Mouse (Mus musculus): Measurements from ENCODE around the gene Slc12a8. TPM values are rescaled to one million over a fixed set of nuclear protein-coding genes. Genes with fewer than 3 reads are reported as not detected.

Gene Slc12a8
- total RNA-seq, 2 experiments from 2014 or later, result not detected

DNA sequence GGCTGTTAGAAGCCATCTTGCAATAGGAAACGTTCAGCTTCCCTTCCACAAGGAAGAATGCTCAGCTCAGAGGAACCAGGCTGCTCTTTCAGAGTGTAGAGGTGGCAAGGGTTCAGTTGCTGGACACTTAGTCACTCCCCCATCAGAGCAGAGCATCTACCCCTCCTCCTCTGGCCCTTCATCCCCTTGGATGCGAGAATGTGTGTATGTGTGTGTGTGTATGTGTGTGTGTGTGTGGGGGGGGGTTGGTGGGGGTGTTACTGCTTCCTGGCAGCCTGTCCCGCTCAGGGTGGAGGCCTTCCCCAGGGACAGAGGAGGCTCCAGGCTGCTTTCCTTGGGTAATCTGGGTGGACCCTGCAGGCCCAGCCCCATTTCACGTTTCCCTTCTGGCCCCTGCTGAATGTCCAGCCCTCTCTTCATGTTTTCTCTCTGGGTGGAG is 64.6 kb downstream of the Slc12a8 start:
- no peak for ATAC-seq (replicated peaks; ENCODE audit: poor library complexity)

DNA sequence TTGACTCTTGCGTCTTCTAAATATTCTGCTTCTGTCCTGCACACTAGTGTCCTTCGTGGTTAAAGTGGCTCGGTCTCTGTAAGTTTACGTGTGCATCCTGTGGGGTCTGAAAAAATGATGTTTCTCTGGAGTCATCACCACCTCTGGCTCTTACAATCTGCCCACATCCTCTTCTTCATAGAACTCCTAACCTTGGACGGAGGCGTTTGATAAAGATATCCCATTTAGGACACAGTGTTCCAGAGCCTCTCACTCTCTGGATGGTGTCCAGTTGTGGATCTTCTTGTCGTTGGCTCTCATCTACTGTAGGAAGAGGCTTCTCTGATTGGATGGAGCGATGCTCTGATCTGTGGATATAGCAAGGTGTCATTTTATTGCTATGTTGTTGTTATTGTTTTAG is 65.4 kb downstream of the Slc12a8 start:
- no peak for ATAC-seq (replicated peaks; ENCODE audit: poor library complexity)

- no peak for ATAC-seq (replicated peaks; ENCODE audit: poor library complexity)
These were observed 66.2 kb downstream of the Slc12a8 start for GRCm38 (mm10) chr16:33583333-33583732.

DNA sequence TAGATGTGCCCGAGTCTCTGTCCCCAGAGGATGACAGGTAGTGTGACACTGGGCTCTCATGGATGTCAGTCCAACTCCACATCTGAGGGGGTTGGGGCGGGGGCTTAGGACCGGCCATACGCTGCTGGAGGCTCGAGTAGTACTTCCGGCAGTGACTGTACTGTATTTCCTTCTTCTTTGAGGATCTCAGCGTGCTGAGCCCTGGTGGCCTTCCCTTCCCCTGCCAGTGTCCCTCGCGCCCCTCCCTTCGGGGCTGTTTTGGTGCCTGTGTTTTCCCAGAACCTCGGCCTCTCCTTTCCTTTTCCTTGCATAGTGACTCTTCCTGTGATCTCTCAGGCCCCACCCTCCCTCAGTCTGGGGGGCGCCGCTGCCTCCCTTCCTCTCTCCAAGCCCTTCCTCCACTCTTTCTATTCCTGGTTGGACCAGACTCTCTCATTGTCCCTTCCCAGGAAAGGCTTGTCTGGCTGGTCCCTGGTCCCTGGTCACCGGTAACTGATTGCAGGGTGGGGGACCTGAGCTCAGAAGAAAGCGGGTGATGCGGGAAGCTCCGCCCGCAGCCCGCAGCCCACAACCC is 66.8 kb downstream of the Slc12a8 start:
- ATAC-seq (replicated peaks; ENCODE audit: poor library complexity), result peak; percentile 50

- ATAC-seq (replicated peaks; ENCODE audit: poor library complexity), result no peak; the same call in 1 of the 2 replicates
These were observed 67.4 kb downstream of the Slc12a8 start for GRCm38 (mm10) chr16:33584455-33585082.

DNA sequence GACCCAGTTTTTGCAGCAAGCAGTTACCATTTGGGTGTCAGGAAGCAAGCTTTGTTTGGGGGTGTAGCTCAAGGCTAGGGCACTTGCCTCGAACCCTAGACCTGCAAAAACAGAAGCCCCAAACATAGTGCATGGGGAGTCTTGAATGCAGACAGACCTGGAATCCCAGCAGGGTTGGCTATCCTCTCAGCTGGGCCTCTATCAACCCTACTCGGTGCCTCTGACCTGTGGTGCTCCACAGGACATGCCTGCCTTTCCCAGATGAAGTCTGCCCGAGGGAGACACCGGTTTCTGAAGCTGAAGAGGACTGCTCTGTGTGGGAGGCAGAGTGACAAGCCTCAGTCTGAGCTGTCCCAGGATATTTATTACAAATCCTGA is 67.9 kb downstream of the Slc12a8 start:
- ATAC-seq (replicated peaks; ENCODE audit: poor library complexity), result no peak

GRCm38 (mm10) chr16:33587283-33588127 is 70.4 kb downstream of the Slc12a8 start:
- no peak for ATAC-seq (replicated peaks; ENCODE audit: poor library complexity)

DNA sequence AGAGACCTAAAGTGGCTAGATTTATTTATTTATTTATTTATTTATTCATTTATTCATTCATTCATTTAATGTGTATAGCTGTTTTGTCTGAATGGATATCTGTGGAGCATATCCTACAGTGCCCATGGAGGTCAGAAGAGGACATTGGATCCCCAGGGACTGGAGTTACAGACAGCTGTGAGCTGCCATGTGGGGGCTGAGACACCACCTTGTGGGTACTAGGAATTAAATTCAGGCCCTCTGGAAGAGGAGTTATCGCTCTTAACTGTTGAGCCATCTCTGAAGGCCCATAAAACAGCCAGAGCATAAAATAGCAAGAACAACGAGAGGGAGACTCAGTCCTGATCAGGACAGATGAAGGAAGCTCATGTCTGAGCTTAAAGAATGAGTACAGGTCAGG is 71.7 kb downstream of the Slc12a8 start:
- no peak for ATAC-seq (replicated peaks; ENCODE audit: poor library complexity)

DNA sequence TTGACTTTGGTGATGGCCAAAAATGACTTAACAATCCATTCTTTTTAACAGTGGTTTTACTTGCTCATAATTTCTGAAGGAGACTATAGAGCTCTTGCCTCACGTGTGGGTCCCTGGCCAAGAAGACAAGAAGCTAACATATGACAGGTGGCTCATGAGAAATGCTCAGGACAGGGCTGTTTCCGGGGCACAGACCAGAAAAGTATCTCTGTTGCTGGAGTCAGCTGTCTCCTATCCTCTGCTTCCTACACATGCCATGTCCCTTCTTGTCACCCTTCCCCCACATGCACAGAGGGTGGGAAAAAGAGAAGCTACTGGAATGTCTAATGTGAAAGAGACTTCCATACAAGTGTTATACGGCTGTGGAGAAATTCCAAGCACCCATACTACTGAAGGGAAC is 73.3 kb downstream of the Slc12a8 start:
- ATAC-seq (replicated peaks; ENCODE audit: poor library complexity), result no peak

DNA sequence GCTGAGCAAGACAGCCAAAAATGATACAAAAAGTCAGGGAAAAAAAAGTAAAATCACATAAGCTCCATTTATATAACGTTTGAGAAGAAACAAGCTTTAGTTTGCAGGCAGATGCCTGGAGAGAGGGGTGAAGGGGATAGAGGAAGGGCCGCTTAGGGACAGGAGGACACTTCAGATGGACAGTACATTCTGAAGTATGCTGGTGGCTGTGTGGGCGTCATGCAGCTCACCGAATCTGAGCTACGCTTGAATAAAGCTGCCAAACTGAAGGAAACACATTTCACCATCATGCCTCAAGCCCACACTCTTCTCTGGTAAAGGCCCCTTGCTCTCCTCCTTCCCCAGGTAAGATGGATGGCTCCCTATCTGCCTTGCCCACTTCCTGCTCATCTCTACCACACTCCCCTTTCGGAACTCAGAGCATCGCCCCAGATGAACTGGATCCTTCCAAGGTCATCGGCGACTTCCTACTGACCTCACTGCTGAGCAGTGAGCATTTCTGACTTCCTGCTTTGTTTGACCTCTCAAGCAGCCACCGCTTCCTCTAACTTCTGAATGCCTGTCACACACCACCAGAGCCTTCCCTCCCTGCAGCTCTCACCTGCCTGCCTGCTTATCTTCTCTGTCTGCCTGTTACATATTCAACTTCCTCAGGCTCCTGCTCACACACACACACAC is 74.4 kb downstream of the Slc12a8 start:
- ATAC-seq (replicated peaks; ENCODE audit: poor library complexity), result peak; percentile 54; the same call in 1 of the 2 replicates

DNA sequence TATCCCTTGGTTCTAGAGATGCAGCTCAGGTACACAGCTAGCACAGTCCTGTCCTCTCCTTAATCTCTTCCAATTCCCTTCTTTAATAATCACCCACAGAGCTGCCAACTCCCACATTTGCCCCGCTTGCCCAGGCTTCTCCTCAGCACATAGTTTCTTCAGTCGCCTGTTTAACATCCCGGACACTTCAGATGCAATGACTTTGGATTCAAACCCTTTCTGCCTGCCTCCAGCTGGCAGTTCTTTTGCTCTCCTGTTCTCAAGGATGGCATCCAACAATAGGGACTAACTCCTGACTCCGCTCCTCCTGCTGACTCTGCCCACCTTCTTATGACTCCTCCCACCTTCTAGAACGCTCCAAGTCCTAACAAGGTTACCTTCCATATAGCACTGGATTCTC is 75.2 kb downstream of the Slc12a8 start:
- no peak for ATAC-seq (replicated peaks; ENCODE audit: poor library complexity)

GRCm38 (mm10) chr16:33593467-33593866 is 76.3 kb downstream of the Slc12a8 start:
- ATAC-seq (replicated peaks; ENCODE audit: poor library complexity), result no peak

DNA sequence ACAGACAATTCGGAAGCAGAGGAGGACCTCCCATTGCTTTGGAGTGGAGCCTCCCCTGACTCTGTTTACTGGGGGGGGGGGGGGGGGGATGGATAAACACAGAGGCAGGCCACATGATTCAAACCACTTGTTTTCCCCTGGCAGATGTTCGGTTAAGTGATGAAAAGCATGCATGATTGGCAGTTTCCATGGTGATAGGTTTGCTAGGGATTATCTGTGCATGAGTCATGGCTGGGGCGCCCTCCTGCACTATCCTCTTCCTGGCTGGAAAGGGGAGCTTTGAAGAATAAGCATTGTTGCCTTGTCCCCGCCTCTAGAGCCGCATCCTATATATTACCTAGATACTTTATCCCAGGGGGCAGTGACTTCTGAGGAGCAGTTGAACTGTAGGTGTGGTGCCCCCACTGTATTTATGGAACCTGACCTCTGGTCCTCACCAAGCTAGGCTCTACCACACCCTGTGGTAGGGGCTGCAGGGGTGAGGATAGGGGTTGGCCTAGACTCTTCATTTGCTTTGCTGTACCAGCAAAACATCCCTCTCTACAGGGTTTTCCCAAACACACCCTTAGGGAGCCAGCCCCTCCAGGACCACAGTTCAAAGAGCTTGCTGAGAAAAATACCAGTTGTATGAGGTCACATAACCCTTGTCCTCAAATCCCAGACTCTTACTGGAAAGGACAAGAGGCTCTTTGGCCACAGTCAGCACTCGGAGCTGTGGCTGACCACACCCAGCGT is 77.1 kb downstream of the Slc12a8 start:
- no peak for ATAC-seq (replicated peaks; ENCODE audit: poor library complexity)

DNA sequence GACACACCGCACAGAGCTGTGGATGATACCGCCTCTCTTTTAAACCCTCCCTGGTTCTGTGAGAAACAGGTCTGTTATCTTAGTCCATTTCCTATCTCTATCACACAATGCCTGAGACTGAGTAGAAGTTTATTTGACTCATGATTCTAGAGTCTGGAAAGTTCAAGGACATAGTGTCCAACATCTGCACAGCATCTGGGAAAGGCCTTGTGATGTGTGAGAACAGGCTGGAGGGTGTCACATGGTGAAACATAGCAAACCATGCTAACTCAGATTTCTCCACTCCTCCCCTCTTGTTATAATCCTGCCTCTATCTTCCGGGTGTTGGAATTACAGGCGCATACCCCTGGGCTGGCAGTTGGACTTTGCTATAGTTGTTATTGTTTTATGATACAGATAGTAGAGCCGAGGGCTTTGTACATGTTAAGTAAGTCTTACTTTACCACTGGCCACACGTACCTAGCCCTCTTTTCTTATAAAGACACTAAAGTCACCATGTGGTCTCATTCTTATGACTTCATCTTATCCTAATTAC is 78.2 kb downstream of the Slc12a8 start:
- no peak for ATAC-seq (replicated peaks; ENCODE audit: poor library complexity)

GRCm38 (mm10) chr16:33596213-33596612 is 79.1 kb downstream of the Slc12a8 start:
- ATAC-seq (replicated peaks; ENCODE audit: poor library complexity), result no peak

DNA sequence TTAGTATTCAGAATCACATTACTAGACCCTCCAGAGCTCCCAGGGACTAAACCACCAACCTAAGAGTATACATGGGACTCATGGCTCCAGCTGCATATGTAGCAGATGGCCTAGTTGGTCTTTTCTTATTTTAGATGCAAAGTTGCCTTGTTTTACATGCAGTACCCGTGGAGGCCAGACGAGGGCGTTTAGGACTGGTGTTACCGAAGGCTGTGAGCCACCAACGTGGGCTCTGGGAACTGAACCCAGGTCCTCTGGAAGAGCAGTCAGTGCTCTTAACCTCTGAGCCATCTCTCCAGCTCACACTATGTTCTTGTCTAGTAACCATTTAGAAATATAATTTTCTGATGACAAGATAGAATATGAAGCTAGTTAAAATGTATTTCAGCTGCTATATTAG is 83.1 kb downstream of the Slc12a8 start:
- peak; percentile 60; the same call in 1 of the 2 replicates for ATAC-seq (replicated peaks; ENCODE audit: poor library complexity)

- no peak for ATAC-seq (replicated peaks; ENCODE audit: poor library complexity)
These were observed 84.2 kb downstream of the Slc12a8 start for GRCm38 (mm10) chr16:33601299-33601698.

DNA sequence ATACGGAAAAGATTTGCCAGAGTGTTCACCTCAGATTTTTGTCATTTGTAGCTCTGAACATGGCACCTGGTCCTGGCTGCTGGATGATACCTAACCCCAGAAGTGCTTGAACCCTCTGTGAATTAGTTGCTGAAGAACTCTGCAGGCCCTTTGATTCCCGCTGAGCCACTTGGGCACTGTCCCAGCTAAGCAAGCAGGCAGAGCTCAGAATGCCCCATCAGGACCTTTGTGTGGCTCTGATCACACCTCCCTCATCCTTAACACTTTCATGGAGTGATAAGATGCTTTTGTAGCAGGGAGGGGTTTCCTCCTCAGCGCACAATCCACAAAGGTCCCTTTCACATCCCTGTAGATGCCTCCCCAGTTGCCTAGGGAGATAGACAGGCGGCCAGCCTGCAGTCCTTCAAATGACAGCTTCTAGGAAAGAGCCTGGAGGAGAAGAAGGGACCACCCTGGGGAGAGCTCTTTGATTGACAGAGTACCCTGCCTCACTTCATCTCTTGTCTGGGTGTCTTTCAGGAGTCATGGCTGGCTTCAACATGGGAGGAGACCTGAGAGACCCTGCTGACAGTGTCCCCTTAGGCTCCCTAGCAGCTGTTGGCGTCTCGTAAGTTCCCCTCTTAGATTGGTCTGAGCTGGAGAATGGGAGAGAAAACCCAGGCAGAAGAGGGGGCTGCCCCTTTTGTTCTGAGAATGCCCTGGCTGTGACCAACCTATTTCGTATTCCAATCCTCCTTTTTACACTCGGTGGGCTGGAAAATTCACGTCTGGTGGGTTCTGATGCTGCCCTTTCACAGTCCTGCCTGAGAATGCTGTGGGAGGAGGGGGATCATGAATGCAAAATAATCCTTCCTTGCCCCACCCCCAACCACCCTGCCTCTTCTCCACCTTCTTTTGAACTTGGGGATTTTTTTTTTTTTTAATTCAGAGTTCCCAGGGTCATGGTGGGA is 88.8 kb downstream of the Slc12a8 start:
- ATAC-seq (replicated peaks; ENCODE audit: poor library complexity), result no peak
